16 mouse cellular contexts compared by ENCODE assay signal in genomic region chr3:154367327-154367726, GRCm38 (mm10). TPM values are rescaled to one million over a fixed set of nuclear protein-coding genes. Genes with fewer than 3 reads are reported as not detected.
DNase-seq lines count a peak whose midpoint lies in the region; ATAC-seq and TF ChIP-seq lines count a peak whose summit lies in the region.
"Had no signal": no experiment of that assay in that cellular context is flagged by ENCODE, and none has a peak within 500 bp of the region (broad histone marks: within the 10 kb centered on the region; RNA-seq: fewer than 3 reads in every experiment).

No protein-coding gene starts in this region.

- H3K36me3 ChIP-seq in forebrain, embryonic 15.5 days = no peaks in the 10 kb centered on the region
- H3K36me3 ChIP-seq in forebrain, embryonic 11.5 days (ENCODE audit: control insufficient read depth, insufficient read depth, low read length) = no peaks in the 10 kb centered on the region
- H3K36me3 ChIP-seq in lung, embryonic 14.5 days (ENCODE audit: insufficient read depth) = no peaks in the 10 kb centered on the region
- no peaks in the 10 kb centered on the region for H3K36me3 ChIP-seq in embryonic facial prominence, embryonic 10.5 days (replicated peaks)
- H3K36me3 ChIP-seq: hindbrain, embryonic 12.5 days; liver, embryonic 15.5 days had no signal

- no peaks in the 10 kb centered on the region for H3K9me3 ChIP-seq in forebrain, embryonic 15.5 days
- no peaks in the 10 kb centered on the region for H3K9me3 ChIP-seq in forebrain, embryonic 11.5 days (ENCODE audit: control insufficient read depth, low read length)
- no peaks in the 10 kb centered on the region for H3K9me3 ChIP-seq in lung, embryonic 14.5 days (ENCODE audit: low read depth, low read length)
- H3K9me3 ChIP-seq in embryonic facial prominence, embryonic 10.5 days = no peaks in the 10 kb centered on the region
- H3K9me3 ChIP-seq: hindbrain, embryonic 12.5 days; liver, embryonic 15.5 days had no signal

- TF ChIP-seq CTCF in lung, embryonic 14.5 days (IDR thresholded peaks at IDR 0.05; ENCODE audit: low read depth) = no peak

- 32% methylated on average over 3 of the region's 3 CpGs for WGBS in forebrain, embryonic 15.5 days
- 80% methylated on average over 3 of the region's 3 CpGs for WGBS in forebrain, embryonic 11.5 days
- 28% methylated on average over 3 of the region's 3 CpGs for WGBS in lung, embryonic 14.5 days
- WGBS in embryonic facial prominence, embryonic 10.5 days = 39% methylated on average over 3 of the region's 3 CpGs

- no peak overlapping the region for H3K4me3 ChIP-seq in forebrain, embryonic 15.5 days
- H3K4me3 ChIP-seq in forebrain, embryonic 11.5 days (ENCODE audit: low read depth, low read length) = no peak overlapping the region
- H3K4me3 ChIP-seq in lung, embryonic 14.5 days (ENCODE audit: low read depth, low read length) = no peak overlapping the region
- H3K4me3 ChIP-seq in embryonic facial prominence, embryonic 10.5 days = no peak overlapping the region
- H3K4me3 ChIP-seq: hindbrain, embryonic 12.5 days; left cerebral cortex, adult 2 months; liver, embryonic 15.5 days; myocyte had no signal

- no peaks in the 10 kb centered on the region for H3K27me3 ChIP-seq in forebrain, embryonic 15.5 days
- no peaks in the 10 kb centered on the region for H3K27me3 ChIP-seq in forebrain, embryonic 11.5 days (ENCODE audit: control insufficient read depth, insufficient read depth, low read length)
- no peaks in the 10 kb centered on the region for H3K27me3 ChIP-seq in lung, embryonic 14.5 days (ENCODE audit: insufficient read depth, low read length)
- 0 out of 2 replicates have a peak, but pooled peaks cover 2% of the 10 kb centered on the region for H3K27me3 ChIP-seq in embryonic facial prominence, embryonic 10.5 days (replicated peaks; ENCODE audit: low read depth, poor library complexity, severe bottlenecking)
- H3K27me3 ChIP-seq: hindbrain, embryonic 12.5 days; liver, embryonic 15.5 days had no signal

- no peak overlapping the region for H3K9ac ChIP-seq in forebrain, embryonic 15.5 days (replicated peaks)
- no peak overlapping the region for H3K9ac ChIP-seq in forebrain, embryonic 11.5 days (ENCODE audit: low read length)
- H3K9ac ChIP-seq in lung, embryonic 14.5 days = no peak overlapping the region
- H3K9ac ChIP-seq: hindbrain, embryonic 12.5 days; liver, embryonic 15.5 days had no signal

- DNase-seq in forebrain, embryonic 11.5 days (ENCODE audit: low spot score) = no peak
- peak; percentile 86 for DNase-seq in lung, embryonic 14.5 days
- DNase-seq in lung, adult 18-20 months = no peak
- peak; percentile 47 for DNase-seq in embryonic facial prominence, embryonic 10.5 days (ENCODE audit: low spot score)
- peak; percentile 29 to 71 for DNase-seq in layer of hippocampus, postnatal 14 days (ENCODE audit: low spot score in 2 of 2)
- DNase-seq in thymus, postnatal 4 days = no peak
- DNase-seq in left cerebral cortex, adult 8-10 months (ENCODE audit: low spot score in 2 of 2) = no peak
- DNase-seq: adrenal gland, adult 2 months; kidney, adult 9 months; thymus, postnatal 14 days had no signal

- peak; percentile 51; the same call in 1 of the 2 replicates for ATAC-seq in forebrain, embryonic 15.5 days (replicated peaks)
- ATAC-seq in forebrain, embryonic 11.5 days (replicated peaks; ENCODE audit: low FRiP score) = no peak
- ATAC-seq in lung, embryonic 14.5 days (ENCODE audit: insufficient read depth) = 0 out of 2 replicates have a peak, but pooled peaks have one; percentile 56

- no peak overlapping the region for H3K27ac ChIP-seq in forebrain, embryonic 15.5 days (replicated peaks)
- no peak overlapping the region for H3K27ac ChIP-seq in forebrain, embryonic 11.5 days (ENCODE audit: low read depth, low read length)
- H3K27ac ChIP-seq in lung, embryonic 14.5 days (ENCODE audit: low read depth) = no peak overlapping the region
- no peak overlapping the region; the same call in 1 of the 2 replicates for H3K27ac ChIP-seq in embryonic facial prominence, embryonic 10.5 days (replicated peaks)
- H3K27ac ChIP-seq: hindbrain, embryonic 12.5 days; left cerebral cortex, adult 2 months; liver, embryonic 15.5 days had no signal

- no peak overlapping the region for H3K4me2 ChIP-seq in forebrain, embryonic 15.5 days (replicated peaks)
- no peak overlapping the region for H3K4me2 ChIP-seq in forebrain, embryonic 11.5 days (ENCODE audit: low read depth, low read length, severe bottlenecking)
- H3K4me2 ChIP-seq in lung, embryonic 14.5 days = no peak overlapping the region
- H3K4me2 ChIP-seq: hindbrain, embryonic 12.5 days; liver, embryonic 15.5 days had no signal

- H3K4me1 ChIP-seq in forebrain, embryonic 15.5 days = peaks cover 8% of the 10 kb centered on the region
- no peaks in the 10 kb centered on the region for H3K4me1 ChIP-seq in forebrain, embryonic 11.5 days (replicated peaks; ENCODE audit: control insufficient read depth, insufficient read depth, low read length)
- no peaks in the 10 kb centered on the region for H3K4me1 ChIP-seq in lung, embryonic 14.5 days (ENCODE audit: insufficient read depth)
- peaks cover 41% of the 10 kb centered on the region for H3K4me1 ChIP-seq in embryonic facial prominence, embryonic 10.5 days
- H3K4me1 ChIP-seq: hindbrain, embryonic 12.5 days; liver, embryonic 15.5 days had no signal

RNA-seq across cellular contexts. Expression of gene Lhx8, which starts 36.9 kb away (rescaled TPM):
- 22.6 and 25.3 TPM in 2 replicates for polyA plus RNA-seq in forebrain, embryonic 15.5 days (2015; fragmentation: Nextera tagmentation; extraction: Ambion mirVana)
- polyA plus RNA-seq in forebrain, embryonic 11.5 days (2014; fragmentation: Nextera tagmentation; extraction: Ambion mirVana) = 19.8 and 31.4 TPM in 2 replicates
- polyA plus RNA-seq in lung, embryonic 14.5 days (2014; fragmentation: Nextera tagmentation; extraction: Ambion mirVana) = not detected in 2 replicates
- 59.5 and 63.6 TPM in 2 replicates for polyA plus RNA-seq in embryonic facial prominence, embryonic 10.5 days (2016; fragmentation: Nextera tagmentation; extraction: Ambion mirVana)
- total RNA-seq in layer of hippocampus, postnatal 14 days (2021) = not detected
- 1 to 10 TPM; 2.5 to 5.8 (median 4.7) TPM for total RNA-seq in left cerebral cortex, adult 8-10 months (2022)
- total RNA-seq: megakaryocyte-erythroid progenitor cell, adult 5-6 weeks had no signal
- polyA plus RNA-seq: liver, embryonic 15.5 days; myocyte had no signal

Comparison
In these comparisons a context has a peak if more than half of its experiments do, and no peak if none do; other contexts are left out.
1. DNase-seq: peak in lung, embryonic 14.5 days (single experiment), embryonic facial prominence, embryonic 10.5 days (single experiment) and layer of hippocampus, postnatal 14 days (2 of 2); none in forebrain, embryonic 11.5 days (single experiment), lung, adult 18-20 months (0 of 2), thymus, postnatal 4 days (single experiment) and left cerebral cortex, adult 8-10 months (0 of 2).
2. RNA of gene Lhx8, which starts 36.9 kb away (polyA plus RNA-seq): 59.5 to 63.6 TPM in embryonic facial prominence, embryonic 10.5 days, 22.6 to 25.3 TPM in forebrain, embryonic 15.5 days and 19.8 to 31.4 TPM in forebrain, embryonic 11.5 days; not detected in lung, embryonic 14.5 days; every median in the first group is over 10 times any median in the second.